Comparison of ENCODE assay signal across 25 mouse cellular contexts in the genomic region with DNA sequence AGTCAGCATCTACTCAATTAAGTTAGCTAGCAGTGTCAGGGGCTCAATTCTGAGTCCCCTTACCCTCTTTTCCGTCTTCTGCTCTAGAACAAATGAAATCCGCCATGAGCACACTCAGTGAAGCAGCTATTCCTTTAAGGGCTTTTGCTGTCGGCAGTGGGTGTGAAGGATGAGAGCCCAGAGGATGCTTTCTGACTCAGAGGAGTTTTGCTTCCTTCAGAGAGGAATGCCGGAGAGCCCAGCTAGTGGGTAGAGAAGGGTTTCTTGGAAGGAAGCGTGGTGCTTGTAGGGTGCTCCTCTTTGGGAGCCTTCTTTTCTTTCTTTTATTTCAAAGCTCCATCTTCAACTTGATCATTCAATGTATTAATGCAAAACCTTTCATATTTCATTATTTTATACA. TPM values are rescaled to one million over a fixed set of nuclear protein-coding genes. Genes with fewer than 3 reads are reported as not detected.
DNase-seq lines count a peak whose midpoint lies in the region; ATAC-seq lines count a peak whose summit lies in the region.
"Had no signal": no experiment of that assay in that cellular context is flagged by ENCODE, and none has a peak within 500 bp of the region (broad histone marks: within the 10 kb centered on the region; RNA-seq: fewer than 3 reads in every experiment).

No protein-coding gene starts in this region.

- ATAC-seq in frontal cortex, adult (ENCODE audit: low TSS enrichment) = peak; percentile 85
- ATAC-seq: activated CD4-positive, CD25-positive, alpha-beta regulatory T cell, adult 4 months; CD4-positive, CD25-positive, alpha-beta regulatory T cell, adult 4 months; Patski had no signal

- DNase-seq in frontal cortex, postnatal 14 days (ENCODE audit: low spot score in 2 of 2) = no peak
- peak; percentile 24 for DNase-seq in heart, adult 11 months
- DNase-seq in heart, adult 8-10 months (ENCODE audit: low spot score) = no peak
- DNase-seq in brain, adult 2 months (ENCODE audit: low read depth, low spot score) = peak; percentile 52
- no peak for DNase-seq in right cerebral cortex, postnatal 36 days (ENCODE audit: low spot score in 2 of 2)
- DNase-seq: adrenal gland, adult 2 months; adrenal gland, adult 8-10 months; adrenal gland, postnatal 10 days; adrenal gland, postnatal 14 days; adrenal gland, postnatal 25 days; adrenal gland, postnatal 36 days; B cell, adult 2 months; cerebellum, adult 11 months; cerebellum, adult 11-12 months; cerebellum, adult 18-20 months; cerebellum, adult 2 months had no signal

RNA-seq across cellular contexts. Expression of a gene that starts 10.1 kb away (rescaled TPM):
- not detected for total RNA-seq in heart, adult 8-10 months (2022)
- total RNA-seq: adrenal gland, adult 18-20 months; adrenal gland, adult 2 months; adrenal gland, adult 8-10 months; adrenal gland, postnatal 10 days; adrenal gland, postnatal 14 days; adrenal gland, postnatal 25 days; adrenal gland, postnatal 36 days; adrenal gland, postnatal 4 days; CH12.LX; ES-E14; MEL had no signal

Comparison
In these comparisons a context has a peak if more than half of its experiments do, and no peak if none do; other contexts are left out.
1. DNase-seq: peak in heart, adult 11 months (single experiment) and brain, adult 2 months (single experiment); none in frontal cortex, postnatal 14 days (0 of 2), heart, adult 8-10 months (single experiment) and right cerebral cortex, postnatal 36 days (0 of 2).